Mouse (Mus musculus): ENCODE data around the gene Adarb2.

DNA sequence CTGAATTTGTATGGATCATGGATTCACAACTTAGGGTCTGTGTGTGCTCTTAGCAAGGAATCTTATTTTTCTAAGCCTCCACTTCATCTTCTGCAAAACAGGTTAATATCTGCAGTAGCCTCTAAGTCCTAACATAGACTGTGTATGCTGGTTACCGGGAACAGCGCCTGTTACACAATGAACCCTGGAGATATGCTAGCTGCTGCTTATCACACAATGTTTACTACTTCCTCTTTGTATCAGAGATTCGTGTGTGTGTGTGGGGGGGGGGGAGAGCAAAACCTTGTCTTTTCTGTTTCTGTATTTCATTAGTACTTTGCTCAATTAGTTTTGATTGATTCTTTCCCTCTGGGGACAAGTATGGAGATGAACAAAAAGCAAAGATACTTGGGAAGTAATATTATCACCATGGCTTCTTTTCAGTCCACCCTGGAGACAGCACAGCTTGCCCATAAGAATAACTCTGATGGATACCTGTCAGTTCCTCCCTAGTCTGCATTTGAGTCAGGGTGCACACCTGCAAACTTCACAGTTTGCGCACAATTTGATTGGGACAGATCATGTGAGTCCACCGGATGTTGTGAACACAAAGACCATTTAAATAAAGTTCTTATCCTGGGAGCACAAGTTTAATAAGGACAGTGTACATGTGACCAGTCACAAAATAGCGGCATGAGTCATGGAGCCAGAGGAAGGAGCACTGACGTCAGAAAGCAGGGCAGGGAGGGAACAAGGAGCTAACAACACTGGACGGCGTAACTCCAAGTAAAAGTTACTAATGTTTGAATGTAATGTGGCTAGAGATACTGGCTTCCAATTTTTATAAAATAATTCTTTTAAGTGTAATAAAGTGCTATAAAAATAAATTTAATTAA, 442.4 kb downstream of the Adarb2 start:
- TF ChIP-seq CTCF (conservative IDR thresholded peaks at IDR 0.05 in 1 of 2, IDR thresholded peaks at IDR 0.05 in 1 of 2; ENCODE audit: low read depth in 2 of 2, low read length in 2 of 2) (no peak), CHD1 (IDR thresholded peaks at IDR 0.05; ENCODE audit: low read depth, low read length) (no peak), TBP (conservative IDR thresholded peaks at IDR 0.05; ENCODE audit: low read depth, low read length) (no peak), EP300 (IDR thresholded peaks at IDR 0.05; ENCODE audit: low read length) (no peak), ZC3H11A (IDR thresholded peaks at IDR 0.05; ENCODE audit: low read depth, low read length) (no peak), ZNF384 (IDR thresholded peaks at IDR 0.05; ENCODE audit: low read depth, low read length) (no peak), E2F4 (IDR thresholded peaks at IDR 0.05; ENCODE audit: insufficient replicate concordance, low read depth, low read length) (no peak), POLR2AphosphoS2 (IDR thresholded peaks at IDR 0.05; ENCODE audit: low read depth, low read length) (no peak)
